Mouse (Mus musculus): ENCODE measurements around the gene Sox18. TPM values are rescaled to one million over a fixed set of nuclear protein-coding genes. Genes with fewer than 3 reads are reported as not detected.

Sox18 gene
- total and polyA plus RNA-seq, 3 experiments, result 0.04 TPM; not detected in 2

GRCm38 (mm10) chr2:181693339-181694280 lies 22.2 kb upstream of the Sox18 start, which contains the start of gene Rgs19:
Rgs19 (minus strand) TSS chr2:181693977.
- H3K9ac ChIP-seq (ENCODE audit: control insufficient read depth, low read depth, low read length, poor library complexity, severe bottlenecking), result peak within 1 kb of the TSS; percentile 93
- no peaks in the 10 kb centered on the region for H3K27me3 ChIP-seq (ENCODE audit: control insufficient read depth in 1 of 2, insufficient read depth in 2 of 2, low read length in 2 of 2)
- H3K27ac ChIP-seq (ENCODE audit: control insufficient read depth, low read depth, low read length), result peak within 1 kb of the TSS; percentile 84
- H3K9me3 ChIP-seq (replicated peaks; ENCODE audit: insufficient read depth, low read length), result no peaks in the 10 kb centered on the region
- H3K4me3 ChIP-seq (ENCODE audit: control insufficient read depth in 1 of 2, insufficient read depth in 1 of 2, low read depth in 2 of 2, low read length in 2 of 2), result peak within 1 kb of the TSS; percentile 82 to 90
- peak; percentile 94 for DNase-seq (ENCODE audit: low read depth, low spot score)
- H3K79me2 ChIP-seq (ENCODE audit: control insufficient read depth, insufficient read depth, low read length, poor library complexity), result peaks cover 26% of the 10 kb centered on the region
- peaks cover 0 to 23% of the 10 kb centered on the region in 2 experiments; a peak in 2 of 4 replicates for H3K36me3 ChIP-seq (ENCODE audit: control insufficient read depth in 1 of 2, insufficient read depth in 2 of 2, low read length in 2 of 2)
- H3K4me1 ChIP-seq (ENCODE audit: control insufficient read depth in 1 of 2, insufficient read depth in 2 of 2, low read length in 2 of 2), result peaks cover 0 to 29% of the 10 kb centered on the region in 2 experiments; a peak in 3 of 4 replicates
- TF ChIP-seq SMC3 (IDR thresholded peaks at IDR 0.05; ENCODE audit: low read depth, low read length) (0 out of 2 replicates have a peak, but pooled peaks have one; percentile 4), BHLHE40 (IDR thresholded peaks at IDR 0.05; ENCODE audit: borderline replicate concordance, low read depth, low read length) (no peak), POLR2AphosphoS2 (IDR thresholded peaks at IDR 0.05; ENCODE audit: low read length) (peak; percentile 70), TCF12 (IDR thresholded peaks at IDR 0.05; ENCODE audit: low read depth, low read length) (peak; percentile 43; the same call in 1 of the 2 replicates), ZMIZ1 (IDR thresholded peaks at IDR 0.05; ENCODE audit: low read depth, low read length) (peak; percentile 51; the same call in 1 of the 2 replicates), ETS1 (IDR thresholded peaks at IDR 0.05; ENCODE audit: low read depth, low read length) (peak; percentile 60), TBP (IDR thresholded peaks at IDR 0.05; ENCODE audit: low read depth, low read length) (no peak; the same call in 1 of the 2 replicates), GATA1 (IDR thresholded peaks at IDR 0.05; ENCODE audit: low read depth, low read length) (no peak), RAD21 (IDR thresholded peaks at IDR 0.05; ENCODE audit: low read depth, low read length) (no peak), E2F4 (IDR thresholded peaks at IDR 0.05; ENCODE audit: borderline replicate concordance, low read depth, low read length) (no peak), POLR2A (IDR thresholded peaks at IDR 0.05; ENCODE audit: control insufficient read depth in 1 of 2, insufficient read depth in 1 of 2, low read depth in 1 of 2, low read length in 2 of 2, poor library complexity in 1 of 2) (peak; percentile 80 to 83; a peak in 3 of 4 replicates), JUND (IDR thresholded peaks at IDR 0.05; ENCODE audit: low read depth, low read length) (no peak), MXI1 (IDR thresholded peaks at IDR 0.05; ENCODE audit: low read depth, low read length) (peak; percentile 90), CTCF (IDR thresholded peaks at IDR 0.05 in 2 of 3, conservative IDR thresholded peaks at IDR 0.05 in 1 of 3; ENCODE audit: control insufficient read depth in 1 of 3, insufficient read depth in 1 of 3, low read depth in 2 of 3, low read length in 3 of 3, poor library complexity in 1 of 3, severe bottlenecking in 1 of 3) (0 out of 6 replicates have a peak, but pooled peaks of 1 of the 3 experiments have one; percentile 2), GABPA (IDR thresholded peaks at IDR 0.05; ENCODE audit: low read depth, low read length) (no peak), RCOR1 (IDR thresholded peaks at IDR 0.05; ENCODE audit: low read depth, low read length) (peak; percentile 42; the same call in 1 of the 2 replicates), KAT2A (conservative IDR thresholded peaks at IDR 0.05; ENCODE audit: low read depth, low read length) (no peak), MYB (IDR thresholded peaks at IDR 0.05; ENCODE audit: low read depth, low read length) (no peak), CHD2 (IDR thresholded peaks at IDR 0.05; ENCODE audit: low read length) (no peak), USF2 (IDR thresholded peaks at IDR 0.05; ENCODE audit: borderline replicate concordance in 1 of 2, insufficient read depth in 1 of 2, low read depth in 1 of 2, low read length in 2 of 2) (no peak), MYC (IDR thresholded peaks at IDR 0.05; ENCODE audit: low read depth, low read length) (peak; percentile 76), USF1 (IDR thresholded peaks at IDR 0.05; ENCODE audit: low read depth, low read length) (no peak), NRF1 (IDR thresholded peaks at IDR 0.05; ENCODE audit: insufficient read depth, low read depth, low read length, poor library complexity, severe bottlenecking) (peak; percentile 89), NELFE (IDR thresholded peaks at IDR 0.05; ENCODE audit: low read depth, low read length) (peak; percentile 88), TAL1 (IDR thresholded peaks at IDR 0.05; ENCODE audit: low read length) (no peak), MAFK (IDR thresholded peaks at IDR 0.05; ENCODE audit: borderline replicate concordance, low read depth, low read length) (no peak), ELF1 (IDR thresholded peaks at IDR 0.05; ENCODE audit: low read depth, low read length) (peak; percentile 76), EP300 (IDR thresholded peaks at IDR 0.05; ENCODE audit: low read depth in 1 of 2, low read length in 2 of 2) (peak in 1 of 2 experiments; percentile 41; a peak in 3 of 4 replicates), UBTF (IDR thresholded peaks at IDR 0.05; ENCODE audit: borderline replicate concordance, insufficient read depth, low read depth, low read length) (no peak), ZC3H11A (IDR thresholded peaks at IDR 0.05; ENCODE audit: low read depth, low read length) (no peak), MAX (IDR thresholded peaks at IDR 0.05; ENCODE audit: low read length) (peak; percentile 71), ZKSCAN1 (IDR thresholded peaks at IDR 0.05; ENCODE audit: low read depth, low read length) (no peak), POLR2AphosphoS5 (IDR thresholded peaks at IDR 0.05; ENCODE audit: borderline replicate concordance, low read depth, low read length) (no peak; the same call in 1 of the 2 replicates), SIN3A (IDR thresholded peaks at IDR 0.05; ENCODE audit: low read length) (peak; percentile 84)
